Mouse (Mus musculus) frontal cortex, postnatal 25 days (tissue): ENCODE results near the gene Vmn1r221.
A peak's percentile ranks its signal among the peaks of the same experiment; 100 is the strongest.
"Not testable (repeated sequence)": the region's sequence is repeated elsewhere in the genome, so short reads cannot be mapped to it uniquely, and the experiment has no call there.

ENCODE experiments used
- DNase-seq, 2 experiments: peaks; one replicate each; pipeline ENCODE4 v3.0.0; 2022; ENCODE audit warnings: low spot score in 2 of 2

The Vmn1r221 gene

GRCm38 (mm10) chr13:23213827-23214226 is at the start of gene Vmn1r221:
Vmn1r221 (plus strand) TSS chr13:23214127.
- not testable (repeated sequence) for DNase-seq

GRCm38 (mm10) chr13:23166471-23166870 is 47.5 kb upstream of the Vmn1r221 start:
- not testable (repeated sequence) for DNase-seq

GRCm38 (mm10) chr13:23187875-23188274 is 26.1 kb upstream of the Vmn1r221 start, which contains the start of gene Vmn1r220:
Vmn1r220 (minus strand) TSS chr13:23187975.
- no peak for DNase-seq

- not testable (repeated sequence) for DNase-seq
These were observed 10.0 kb upstream of the Vmn1r221 start for GRCm38 (mm10) chr13:23203885-23204284.

- not testable (repeated sequence) for DNase-seq
These were observed 21.9 kb downstream of the Vmn1r221 start, which contains the start of gene Vmn1r222 for GRCm38 (mm10) chr13:23235847-23236246. Vmn1r222 (minus strand) TSS chr13:23235947.

GRCm38 (mm10) chr13:23246834-23247233 is 32.9 kb downstream of the Vmn1r221 start, which contains the start of gene Vmn1r223:
Vmn1r223 (plus strand) TSS chr13:23247134.
- not testable (repeated sequence) for DNase-seq

- DNase-seq, result no peak
These were observed 44.7 kb downstream of the Vmn1r221 start for GRCm38 (mm10) chr13:23258546-23259048.

- not testable (repeated sequence) for DNase-seq
These were observed 54.7 kb downstream of the Vmn1r221 start for GRCm38 (mm10) chr13:23268606-23269005.

GRCm38 (mm10) chr13:23269127-23269526 is 55.2 kb downstream of the Vmn1r221 start:
- DNase-seq, result not testable (repeated sequence)

- DNase-seq, result no peak
These were observed 55.8 kb downstream of the Vmn1r221 start for GRCm38 (mm10) chr13:23269681-23270080.

- DNase-seq, result peak; percentile 68
These were observed 56.6 kb downstream of the Vmn1r221 start for GRCm38 (mm10) chr13:23270321-23271101.
